Mouse (Mus musculus) neural tube, embryonic 14.5 days (tissue): Measurements from ENCODE around the gene Plaur. TPM values are rescaled to one million over a fixed set of nuclear protein-coding genes. Genes with fewer than 3 reads are reported as not detected.

ENCODE experiments used
- ATAC-seq: fragments of 200-750 bp; cut with Nextera tagmentation; 2 replicates; pipeline ENCODE4 v1.8.0; 2017; ENCODE audit warnings: low read depth, mild to moderate bottlenecking, moderate TSS enrichment, moderate library complexity
- H3K27ac ChIP-seq: fragments of 300-500 bp; sonication (generic); 2 replicates; pipeline ENCODE4 v1.5.1; 2014; ENCODE audit warnings: low read depth, mild to moderate bottlenecking, control low read depth, low read length, moderate library complexity, mixed read lengths
- H3K27me3 ChIP-seq: fragments of 300-500 bp; sonication (generic); 2 replicates; pipeline ENCODE4 v1.6.1; 2014; ENCODE audit warnings: low read length; ENCODE audit not compliant: control insufficient read depth, insufficient read depth
- H3K36me3 ChIP-seq: fragments of 300-500 bp; sonication (generic); 2 replicates; pipeline ENCODE4 v1.6.1; 2014; ENCODE audit warnings: low read length, mixed read lengths; ENCODE audit not compliant: control insufficient read depth, insufficient read depth
- H3K4me1 ChIP-seq: fragments of 300-500 bp; sonication (generic); 2 replicates; pipeline ENCODE4 v1.6.1; 2014; ENCODE audit warnings: low read length; ENCODE audit not compliant: control insufficient read depth, insufficient read depth
- H3K4me2 ChIP-seq: fragments of 300-500 bp; sonication (generic); 2 replicates; pipeline ENCODE4 v1.6.1; 2014; ENCODE audit warnings: mild to moderate bottlenecking, low read depth, low read length, control low read depth
- H3K4me3 ChIP-seq: fragments of 300-500 bp; sonication (generic); 2 replicates; pipeline ENCODE4 v1.5.1; 2014; ENCODE audit warnings: low read depth, low read length, control low read depth, mixed read lengths
- H3K9ac ChIP-seq: fragments of 300-500 bp; sonication (generic); replicated peaks from 2 replicates; pipeline ENCODE4 v1.6.1; 2014; ENCODE audit warnings: low read depth, mild to moderate bottlenecking, control low read depth, low read length, mixed read lengths
- H3K9me3 ChIP-seq: fragments of 300-500 bp; sonication (generic); 2 replicates; pipeline ENCODE4 v1.6.1; 2016; ENCODE audit warnings: low read length; ENCODE audit not compliant: control insufficient read depth
- WGBS: fragments of 180-500 bp; shearing (Covaris S2); extraction: QIAGEN DNeasy Blood & Tissue Kit; methylation state at CpG from one replicate; pipeline ENCODE4 v1.1.7; 2014; 5-methylcytosine and 5-hydroxymethylcytosine counted together
- polyA plus RNA-seq: library from polyadenylated mRNA; unstranded; fragments of >200 nt; fragmentation: Nextera tagmentation; extraction: Ambion mirVana; gene quantifications from 2 replicates; pipeline ENCODE4 v1.2.1, GENCODE M21; 2014

The Plaur gene
- polyA plus RNA-seq, 1 experiment from 2014 or later: 1.6 TPM

GRCm38 (mm10) chr7:24425919-24426318, 36.4 kb upstream of the Plaur start:
- ATAC-seq: no peak
- WGBS: 90% methylated on average over 9 of the region's 9 CpGs

GRCm38 (mm10) chr7:24427168-24427567, 35.1 kb upstream of the Plaur start:
- ATAC-seq: no peak
- H3K9me3 ChIP-seq: no peaks in the 10 kb centered on the region
- 0 out of 2 replicates have a peak, but pooled peaks cover 6% of the 10 kb centered on the region for H3K36me3 ChIP-seq
- H3K27ac ChIP-seq: no peak overlapping the region
- H3K4me3 ChIP-seq: no peak overlapping the region
- H3K4me1 ChIP-seq: no peaks in the 10 kb centered on the region
- no peak overlapping the region for H3K4me2 ChIP-seq
- H3K9ac ChIP-seq: no peak overlapping the region
- 98% methylated on average over 8 of the region's 8 CpGs for WGBS
- H3K27me3 ChIP-seq: no peaks in the 10 kb centered on the region

More at GRCm38 (mm10) chr7:24425919-24426318, 36.4 kb upstream of the Plaur start:
- Histone ChIP-seq H3K4me2 (no peak overlapping the region), H3K27ac (no peak overlapping the region), H3K36me3 (0 out of 2 replicates have a peak, but pooled peaks cover 6% of the 10 kb centered on the region), H3K4me1 (no peaks in the 10 kb centered on the region), H3K27me3 (no peaks in the 10 kb centered on the region), H3K9ac (no peak overlapping the region), H3K4me3 (no peak overlapping the region), H3K9me3 (no peaks in the 10 kb centered on the region)

GRCm38 (mm10) chr7:24428725-24429124, 33.6 kb upstream of the Plaur start:
- no peak overlapping the region for H3K27ac ChIP-seq

GRCm38 (mm10) chr7:24429413-24430112, 32.7 kb upstream of the Plaur start:
- no peaks in the 10 kb centered on the region for H3K36me3 ChIP-seq
- no peak overlapping the region for H3K27ac ChIP-seq
- ATAC-seq: no peak
- no peaks in the 10 kb centered on the region for H3K27me3 ChIP-seq
- no peak overlapping the region for H3K4me2 ChIP-seq
- H3K4me3 ChIP-seq: no peak overlapping the region
- no peaks in the 10 kb centered on the region for H3K9me3 ChIP-seq
- H3K4me1 ChIP-seq: no peaks in the 10 kb centered on the region
- 70% methylated on average over 16 of the region's 16 CpGs for WGBS
- H3K9ac ChIP-seq: no peak overlapping the region

More at GRCm38 (mm10) chr7:24428725-24429124, 33.6 kb upstream of the Plaur start:
- no peak for ATAC-seq
- Histone ChIP-seq H3K9ac (no peak overlapping the region), H3K4me1 (no peaks in the 10 kb centered on the region), H3K9me3 (no peaks in the 10 kb centered on the region), H3K36me3 (no peaks in the 10 kb centered on the region), H3K4me2 (no peak overlapping the region), H3K4me3 (no peak overlapping the region), H3K27me3 (no peaks in the 10 kb centered on the region)
- WGBS: 96% methylated on average over 5 of the region's 5 CpGs

- Histone ChIP-seq H3K27ac (no peak overlapping the region), H3K4me1 (no peaks in the 10 kb centered on the region), H3K36me3 (no peaks in the 10 kb centered on the region), H3K9me3 (no peaks in the 10 kb centered on the region), H3K4me2 (no peak overlapping the region), H3K27me3 (no peaks in the 10 kb centered on the region), H3K9ac (no peak overlapping the region), H3K4me3 (no peak overlapping the region)
- 90% methylated on average over 15 of the region's 15 CpGs for WGBS
- no peak for ATAC-seq
Observed at GRCm38 (mm10) chr7:24430551-24431345, 31.5 kb upstream of the Plaur start.

GRCm38 (mm10) chr7:24431713-24432112, 30.6 kb upstream of the Plaur start:
- Histone ChIP-seq H3K9me3 (no peaks in the 10 kb centered on the region), H3K4me2 (no peak overlapping the region), H3K4me1 (no peaks in the 10 kb centered on the region), H3K9ac (no peak overlapping the region), H3K4me3 (no peak overlapping the region), H3K36me3 (no peaks in the 10 kb centered on the region), H3K27me3 (no peaks in the 10 kb centered on the region), H3K27ac (no peak overlapping the region)
- no peak for ATAC-seq
- 69% methylated on average over 11 of the region's 11 CpGs for WGBS

- no peaks in the 10 kb centered on the region for H3K9me3 ChIP-seq
- H3K27ac ChIP-seq: no peak overlapping the region
- 75% methylated on average over 5 of the region's 5 CpGs for WGBS
- H3K9ac ChIP-seq: no peak overlapping the region
- no peaks in the 10 kb centered on the region for H3K4me1 ChIP-seq
- no peak overlapping the region for H3K4me2 ChIP-seq
- ATAC-seq: no peak
- no peak overlapping the region for H3K4me3 ChIP-seq
- H3K27me3 ChIP-seq: no peaks in the 10 kb centered on the region
- H3K36me3 ChIP-seq: no peaks in the 10 kb centered on the region
Observed at GRCm38 (mm10) chr7:24435305-24435704, 27.0 kb upstream of the Plaur start.

GRCm38 (mm10) chr7:24437981-24438380, 24.3 kb upstream of the Plaur start:
- H3K27ac ChIP-seq: no peak overlapping the region
- H3K4me2 ChIP-seq: no peak overlapping the region
- H3K4me3 ChIP-seq: no peak overlapping the region
- H3K9ac ChIP-seq: no peak overlapping the region
- 76% methylated on average over 10 of the region's 10 CpGs for WGBS
- H3K36me3 ChIP-seq: no peaks in the 10 kb centered on the region
- H3K27me3 ChIP-seq: no peaks in the 10 kb centered on the region
- ATAC-seq: no peak
- no peaks in the 10 kb centered on the region for H3K4me1 ChIP-seq
- H3K9me3 ChIP-seq: no peaks in the 10 kb centered on the region

GRCm38 (mm10) chr7:24439191-24439590, 23.1 kb upstream of the Plaur start:
- no peak overlapping the region for H3K4me2 ChIP-seq
- no peak overlapping the region for H3K27ac ChIP-seq
- H3K27me3 ChIP-seq: no peaks in the 10 kb centered on the region
- no peak overlapping the region for H3K9ac ChIP-seq
- 79% methylated on average over 6 of the region's 6 CpGs for WGBS
- H3K9me3 ChIP-seq: no peaks in the 10 kb centered on the region
- H3K4me1 ChIP-seq: no peaks in the 10 kb centered on the region
- H3K36me3 ChIP-seq: no peaks in the 10 kb centered on the region
- no peak for ATAC-seq
- H3K4me3 ChIP-seq: no peak overlapping the region
